Mouse (Mus musculus) cortical plate, adult 2 months (tissue): ENCODE measurements around the gene Slc7a11.

ENCODE experiments used
- CTCF ChIP-seq: fragments of 200-500 bp; IDR thresholded peaks from 2 replicates; pipeline ENCODE4 v1.5.1; 2011; ENCODE audit warnings: mild to moderate bottlenecking, control low read depth, low read length; ENCODE audit not compliant: insufficient read depth; ENCODE audit errors: extremely low read depth
- POLR2A ChIP-seq: fragments of 200-500 bp; IDR thresholded peaks from 2 replicates; pipeline ENCODE4 v1.6.1; 2011; ENCODE audit warnings: mild to moderate bottlenecking, low read length, control low read depth; ENCODE audit not compliant: insufficient read depth; ENCODE audit errors: extremely low read depth

- TF ChIP-seq CTCF: no peak
- TF ChIP-seq POLR2A: no peak
Measured at GRCm38 (mm10) chr3:50419161-50419560, 24.3 kb downstream of the Slc7a11 start.
